Mouse (Mus musculus) liver, postnatal 0 days (tissue): ENCODE measurements around the gene Opa3. TPM values are rescaled to one million over a fixed set of nuclear protein-coding genes. Genes with fewer than 3 reads are reported as not detected.
A peak's percentile ranks its signal among the peaks of the same experiment; 100 is the strongest.
"Not testable (repeated sequence)": the region's sequence is repeated elsewhere in the genome, so short reads cannot be mapped to it uniquely, and the experiment has no call there.

Experiments used
- ATAC-seq: fragments of 200-750 bp; cut with Nextera tagmentation; 2 replicates; pipeline ENCODE4 v1.8.0; 2017; ENCODE audit warnings: mild to moderate bottlenecking, moderate library complexity
- DNase-seq: peaks from one replicate; pipeline ENCODE4 v3.0.0-alpha.2; 2016
- H3K27ac ChIP-seq: fragments of 300-500 bp; sonication (generic); 2 replicates; pipeline ENCODE4 v1.5.1; 2014; ENCODE audit warnings: antibody characterized with exemption, moderate library complexity, mild to moderate bottlenecking, low read depth
- H3K27me3 ChIP-seq: fragments of 300-500 bp; sonication (generic); 2 replicates; pipeline ENCODE4 v1.6.1; 2014; ENCODE audit warnings: low read length, control low read depth, mixed read lengths; ENCODE audit not compliant: insufficient read depth
- H3K36me3 ChIP-seq: fragments of 300-500 bp; sonication (generic); replicated peaks from 2 replicates; pipeline ENCODE4 v1.6.1; 2014; ENCODE audit warnings: mild to moderate bottlenecking, control low read depth, low read length, moderate library complexity, mixed read lengths; ENCODE audit not compliant: insufficient read depth
- H3K4me1 ChIP-seq: fragments of 300-500 bp; sonication (generic); 2 replicates; pipeline ENCODE4 v1.6.1; 2014; ENCODE audit warnings: antibody characterized with exemption, mild to moderate bottlenecking, control low read depth; ENCODE audit not compliant: insufficient read depth
- H3K4me2 ChIP-seq: fragments of 300-500 bp; sonication (generic); 2 replicates; pipeline ENCODE4 v1.6.1; 2014; ENCODE audit warnings: low read depth, mild to moderate bottlenecking, low read length, moderate library complexity, mixed read lengths
- H3K4me3 ChIP-seq: fragments of 300-500 bp; sonication (generic); 2 replicates; pipeline ENCODE4 v1.5.1; 2014; ENCODE audit warnings: low read depth, low read length
- H3K9ac ChIP-seq: fragments of 300-500 bp; sonication (generic); replicated peaks from 2 replicates; pipeline ENCODE4 v1.6.1; 2014; ENCODE audit warnings: mild to moderate bottlenecking, moderate library complexity
- H3K9me3 ChIP-seq: fragments of 300-500 bp; sonication (generic); 2 replicates; pipeline ENCODE4 v1.6.1; 2016; ENCODE audit warnings: mild to moderate bottlenecking, control low read depth, low read length, mixed read lengths
- CTCF ChIP-seq: sonication (generic); IDR thresholded peaks from 2 replicates; pipeline ENCODE4 v1.5.1; 2016; ENCODE audit warnings: antibody characterized with exemption, low read depth
- EP300 ChIP-seq: IDR thresholded peaks from 2 replicates; pipeline ENCODE4 v1.6.1; 2016; ENCODE audit warnings: antibody characterized with exemption, low read depth, mild to moderate bottlenecking
- WGBS: fragments of 180-500 bp; shearing (Covaris S2); extraction: QIAGEN DNeasy Blood & Tissue Kit; methylation state at CpG from one replicate; pipeline ENCODE4 v1.1.7; 2014; ENCODE audit not compliant: insufficient replicate concordance; 5-methylcytosine and 5-hydroxymethylcytosine counted together
- polyA plus RNA-seq: library from polyadenylated mRNA; unstranded; fragments of >200 nt; fragmentation: Nextera tagmentation; extraction: Ambion mirVana; gene quantifications from 2 replicates; pipeline ENCODE4 v1.2.1, GENCODE M21; 2015

The Opa3 gene
- polyA plus RNA-seq, 1 experiment from 2014 or later, result 9.7 TPM

- ATAC-seq (no peak), DNase-seq (no peak)
- peaks cover 3% of the 10 kb centered on the region for H3K4me1 ChIP-seq
- no peaks in the 10 kb centered on the region for H3K9me3 ChIP-seq
- H3K36me3 ChIP-seq, result no peaks in the 10 kb centered on the region
- peaks cover 38% of the 10 kb centered on the region for H3K27me3 ChIP-seq
- TF ChIP-seq EP300 (no peak), CTCF (peak; percentile 55)
- no peak overlapping the region for H3K27ac ChIP-seq
- no peak overlapping the region for H3K4me2 ChIP-seq
- WGBS, result 46% methylated on average over 4 of the region's 4 CpGs
- H3K9ac ChIP-seq, result no peak overlapping the region
- no peak overlapping the region for H3K4me3 ChIP-seq
Observed at GRCm38 (mm10) chr7:19276253-19276652, 48.1 kb downstream of the Opa3 start.

- Histone ChIP-seq H3K9me3 (no peaks in the 10 kb centered on the region), H3K4me2 (0 out of 2 replicates have a peak overlapping the region, but pooled peaks have one; percentile 40), H3K27me3 (peaks cover 53% of the 10 kb centered on the region), H3K4me1 (peaks cover 9% of the 10 kb centered on the region), H3K36me3 (no peaks in the 10 kb centered on the region), H3K9ac (no peak overlapping the region), H3K4me3 (peak overlapping the region; percentile 27; the same call in 1 of the 2 replicates), H3K27ac (no peak overlapping the region)
- 7% methylated on average over 33 of the region's 34 CpGs for WGBS
- ATAC-seq, result no peak
- no peak for TF ChIP-seq CTCF
- TF ChIP-seq EP300, result no peak
- DNase-seq, result no peak
Observed at GRCm38 (mm10) chr7:19279052-19279451, 50.9 kb downstream of the Opa3 start.

GRCm38 (mm10) chr7:19279581-19280114 is 51.5 kb downstream of the Opa3 start, which contains the start of gene Ppm1n:
Gene Ppm1n, minus strand, starts transcription at chr7:19280064.
- Histone ChIP-seq H3K27me3 (peaks cover 53% of the 10 kb centered on the region), H3K4me3 (peak within 1 kb of the TSS; percentile 27; the same call in 1 of the 2 replicates), H3K27ac (no peak within 1 kb of the TSS), H3K36me3 (no peaks in the 10 kb centered on the region), H3K4me1 (peaks cover 9% of the 10 kb centered on the region), H3K9me3 (no peaks in the 10 kb centered on the region), H3K4me2 (peak within 1 kb of the TSS; percentile 40), H3K9ac (no peak within 1 kb of the TSS)
- WGBS, result 2% methylated on average over 39 of the region's 46 CpGs
- ATAC-seq (no peak), DNase-seq (no peak)
- peak; percentile 14; the same call in 1 of the 2 replicates for TF ChIP-seq CTCF
- TF ChIP-seq EP300, result no peak

- Histone ChIP-seq H3K27me3 (peaks cover 55% of the 10 kb centered on the region), H3K4me3 (peak overlapping the region; percentile 40), H3K4me2 (peak overlapping the region; percentile 85)
- not testable (repeated sequence) for H3K9me3 ChIP-seq, H3K4me1 ChIP-seq, H3K9ac ChIP-seq, DNase-seq, H3K27ac ChIP-seq, H3K36me3 ChIP-seq
- peak; percentile 35; the same call in 1 of the 2 replicates for ATAC-seq
- TF ChIP-seq CTCF, result peak; percentile 84
- 33% methylated on average over 6 of the region's 6 CpGs for WGBS
Observed at GRCm38 (mm10) chr7:19281680-19282304, 53.7 kb downstream of the Opa3 start.

- no peaks in the 10 kb centered on the region for H3K36me3 ChIP-seq
- peak within 1 kb of the TSS; percentile 85 for H3K4me2 ChIP-seq
- peak within 1 kb of the TSS; percentile 40 for H3K4me3 ChIP-seq
- H3K9me3 ChIP-seq, result no peaks in the 10 kb centered on the region
- peaks cover 55% of the 10 kb centered on the region for H3K27me3 ChIP-seq
- peak; percentile 92 for DNase-seq
- TF ChIP-seq CTCF (no peak), EP300 (no peak)
- no peak within 1 kb of the TSS for H3K9ac ChIP-seq
- under 1% methylated on average over 26 of the region's 37 CpGs for WGBS
- no peak within 1 kb of the TSS for H3K27ac ChIP-seq
- peak; percentile 91 for ATAC-seq
- H3K4me1 ChIP-seq, result peaks cover 9% of the 10 kb centered on the region
Observed at GRCm38 (mm10) chr7:19282385-19282784, 54.3 kb downstream of the Opa3 start, which contains the start of gene Rtn2. Gene Rtn2, plus strand, starts transcription at chr7:19282624.

GRCm38 (mm10) chr7:19282791-19283405 is 54.8 kb downstream of the Opa3 start:
- H3K9ac ChIP-seq, result no peak overlapping the region
- no peaks in the 10 kb centered on the region for H3K36me3 ChIP-seq
- peak overlapping the region; percentile 40 for H3K4me3 ChIP-seq
- no peak for TF ChIP-seq EP300
- no peak for TF ChIP-seq CTCF
- H3K9me3 ChIP-seq, result no peaks in the 10 kb centered on the region
- WGBS, result 2% methylated on average over 28 of the region's 35 CpGs
- DNase-seq, result peak; percentile 76
- no peak overlapping the region for H3K27ac ChIP-seq
- H3K27me3 ChIP-seq, result peaks cover 50% of the 10 kb centered on the region
- H3K4me2 ChIP-seq, result peak overlapping the region; percentile 85
- H3K4me1 ChIP-seq, result peaks cover 9% of the 10 kb centered on the region
- peak; percentile 66 for ATAC-seq
